Mouse (Mus musculus): Measurements from ENCODE around the gene Prnp.

The Prnp gene

GRCm38 (mm10) chr2:131948916-131949639 is 39.4 kb downstream of the Prnp start:
- no peak for DNase-seq (ENCODE audit: low read depth)

- DNase-seq (ENCODE audit: low read depth): peak; percentile 41
Observed at GRCm38 (mm10) chr2:131949767-131950597, 40.3 kb downstream of the Prnp start.

GRCm38 (mm10) chr2:131950598-131951095 is 40.9 kb downstream of the Prnp start, which contains the start of gene Prnd:
TSS of gene Prnd (plus strand) at chr2:131950861.
- no peak for DNase-seq (ENCODE audit: low read depth)

GRCm38 (mm10) chr2:131952456-131952855 is 42.7 kb downstream of the Prnp start:
- no peak for DNase-seq (ENCODE audit: low read depth)

- no peak for DNase-seq (ENCODE audit: low read depth)
Observed at GRCm38 (mm10) chr2:131952961-131953538, 43.3 kb downstream of the Prnp start.

GRCm38 (mm10) chr2:131953711-131954110 is 44.0 kb downstream of the Prnp start:
- no peak for DNase-seq (ENCODE audit: low read depth)

GRCm38 (mm10) chr2:131954835-131955234 is 45.1 kb downstream of the Prnp start:
- no peak for DNase-seq (ENCODE audit: low read depth)

GRCm38 (mm10) chr2:131955264-131955663 is 45.5 kb downstream of the Prnp start:
- DNase-seq (ENCODE audit: low read depth): peak; percentile 20

- DNase-seq (ENCODE audit: low read depth): no peak
Observed at GRCm38 (mm10) chr2:131956336-131957256, 46.9 kb downstream of the Prnp start.

- no peak for DNase-seq (ENCODE audit: low read depth)
Observed at GRCm38 (mm10) chr2:131957731-131958222, 48.0 kb downstream of the Prnp start.

- no peak for DNase-seq (ENCODE audit: low read depth)
Observed at GRCm38 (mm10) chr2:131961671-131962070, 51.9 kb downstream of the Prnp start.

GRCm38 (mm10) chr2:131970597-131970996 is 60.9 kb downstream of the Prnp start:
- no peak for DNase-seq (ENCODE audit: low read depth)

- DNase-seq (ENCODE audit: low read depth): no peak
Observed at GRCm38 (mm10) chr2:131971098-131971497, 61.4 kb downstream of the Prnp start.

- DNase-seq (ENCODE audit: low read depth): no peak
Observed at GRCm38 (mm10) chr2:131976663-131977062, 66.9 kb downstream of the Prnp start.

GRCm38 (mm10) chr2:131980866-131981265 is 71.1 kb downstream of the Prnp start:
- no peak for DNase-seq (ENCODE audit: low read depth)

- peak; percentile 49 for DNase-seq (ENCODE audit: low read depth)
Observed at GRCm38 (mm10) chr2:131982546-131983196, 72.9 kb downstream of the Prnp start.

GRCm38 (mm10) chr2:131987950-131988349 is 78.2 kb downstream of the Prnp start:
- no peak for DNase-seq (ENCODE audit: low read depth)

Data from c-Kit-positive CD71-negative TER-119-negative erythroid progenitor cells, embryonic 14.5 days (primary cell).